21 mouse cellular contexts compared by ENCODE assay signal in the genomic region with DNA sequence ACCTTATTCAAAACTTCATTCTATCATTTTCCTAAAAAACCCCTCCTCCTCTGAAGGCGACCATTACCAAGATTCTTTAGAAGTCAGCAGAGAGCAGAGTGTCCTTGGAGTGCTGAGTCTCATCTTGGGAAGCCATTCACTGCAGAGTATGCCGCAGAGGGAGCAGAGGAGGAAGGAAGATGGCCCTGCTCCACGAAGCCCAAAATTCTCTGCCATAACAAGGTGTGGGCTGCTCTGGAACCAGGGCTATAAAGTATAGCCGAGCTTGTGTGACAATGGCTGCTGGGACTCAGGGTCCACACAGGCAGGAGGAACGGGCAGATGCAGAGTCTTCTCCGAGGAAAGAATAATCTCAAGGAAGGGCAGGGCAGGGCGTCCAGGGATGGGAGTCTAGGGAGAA.
DNase-seq lines count a peak whose midpoint lies in the region; TF ChIP-seq lines count a peak whose summit lies in the region.
"Had no signal": no experiment of that assay in that cellular context is flagged by ENCODE, and none has a peak within 500 bp of the region (broad histone marks: within the 10 kb centered on the region; RNA-seq: fewer than 3 reads in every experiment).

No protein-coding gene starts in this region.

- H3K27ac ChIP-seq in gastrocnemius, adult 2 months: peak overlapping the region; percentile 83
- H3K27ac ChIP-seq in layer of hippocampus, adult 2 months: peak overlapping the region; percentile 64; the same call in 1 of the 2 replicates
- H3K27ac ChIP-seq in brown adipose tissue, adult 24 weeks (replicated peaks; ENCODE audit: low read depth, low read length): peak overlapping the region; percentile 39; the same call in 1 of the 2 replicates
- H3K27ac ChIP-seq: forebrain, embryonic 10.5 days; forebrain, embryonic 15.5 days; heart, embryonic 10.5 days; heart, embryonic 13.5 days; hindbrain, embryonic 12.5 days; hindbrain, embryonic 15.5 days had no signal

- intact Hi-C loops in gastrocnemius, adult 2 months (cut with DNase I): no loop called here

- peak overlapping the region; percentile 52 for H3K4me3 ChIP-seq in gastrocnemius, adult 2 months
- no peak overlapping the region for H3K4me3 ChIP-seq in layer of hippocampus, adult 2 months
- H3K4me3 ChIP-seq in brown adipose tissue, adult 24 weeks (ENCODE audit: insufficient read depth, low read depth, low read length): no peak overlapping the region; the same call in 1 of the 2 replicates
- H3K4me3 ChIP-seq: forebrain, embryonic 10.5 days; forebrain, embryonic 15.5 days; heart, embryonic 10.5 days; heart, embryonic 13.5 days; hindbrain, embryonic 12.5 days; hindbrain, embryonic 15.5 days had no signal

- TF ChIP-seq CTCF in gastrocnemius, adult 2 months (IDR thresholded peaks at IDR 0.05): no peak
- TF ChIP-seq CTCF in layer of hippocampus, adult 2 months (conservative IDR thresholded peaks at IDR 0.05): no peak

- DNase-seq in gastrocnemius, adult 2 months: no peak
- DNase-seq in gastrocnemius, adult 18-20 months (ENCODE audit: low spot score): no peak
- DNase-seq in layer of hippocampus, adult 2 months (ENCODE audit: low spot score in 2 of 2): no peak
- DNase-seq in layer of hippocampus, adult 9-10 months (ENCODE audit: low spot score): no peak
- DNase-seq in cerebellum, adult 11-12 months: no peak
- DNase-seq: adrenal gland, adult 8-10 months; adrenal gland, postnatal 25 days; cerebellum, adult 11 months; cerebellum, adult 8-10 months; cerebellum, postnatal 10 days; cerebellum, postnatal 36 days; gastrocnemius, postnatal 10 days; gastrocnemius, postnatal 36 days; kidney, adult 2 months had no signal

- peaks cover 35% of the 10 kb centered on the region for H3K4me1 ChIP-seq in brown adipose tissue, adult 24 weeks (ENCODE audit: control insufficient read depth, insufficient read depth, insufficient read length, low read length)
